Mouse (Mus musculus): ENCODE data around the gene Rgl2. TPM values are rescaled to one million over a fixed set of nuclear protein-coding genes. Genes with fewer than 3 reads are reported as not detected.

Gene Rgl2
- total RNA-seq, 2 experiments from 2014 or later = 74.1 to 75.5 TPM

DNA sequence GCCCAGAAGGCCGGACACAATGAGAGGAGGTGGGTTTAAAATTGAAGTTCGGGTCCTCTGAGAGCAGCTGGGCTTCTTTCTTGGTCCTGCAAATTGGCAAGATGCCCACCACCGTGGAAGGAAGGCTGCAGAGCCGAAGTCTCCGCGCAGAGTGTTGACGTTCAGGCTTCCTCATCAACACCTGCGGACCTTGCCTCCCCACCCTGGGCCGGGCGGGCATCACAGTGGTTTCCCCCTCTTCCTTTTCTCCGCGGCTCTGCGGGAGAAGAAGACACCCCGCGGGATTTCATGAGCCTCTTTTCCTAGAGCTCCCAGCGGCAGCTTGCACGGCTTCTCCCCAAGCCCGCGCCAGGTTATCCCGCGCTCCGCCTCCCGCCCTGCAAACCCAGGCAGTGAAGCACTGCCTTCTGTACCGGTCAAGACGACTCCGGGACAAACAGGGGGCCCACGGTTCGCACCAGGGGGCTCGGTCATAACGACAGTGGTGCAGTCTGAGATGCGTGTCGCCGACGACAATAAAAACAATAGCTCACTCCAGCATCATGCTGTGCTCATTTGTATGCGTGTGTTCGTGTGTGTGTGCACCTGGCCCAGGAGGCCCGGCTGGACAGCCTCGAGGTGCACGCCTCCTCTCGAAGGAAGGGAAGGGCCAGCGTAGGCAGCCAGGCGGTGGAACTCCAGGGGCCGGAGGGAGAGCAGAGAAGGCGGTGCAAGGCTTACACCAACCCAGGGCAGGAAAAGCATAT lies 20.8 kb upstream of the Rgl2 start:
- intact Hi-C loops (cut with DNase I) = no loop called here

DNA sequence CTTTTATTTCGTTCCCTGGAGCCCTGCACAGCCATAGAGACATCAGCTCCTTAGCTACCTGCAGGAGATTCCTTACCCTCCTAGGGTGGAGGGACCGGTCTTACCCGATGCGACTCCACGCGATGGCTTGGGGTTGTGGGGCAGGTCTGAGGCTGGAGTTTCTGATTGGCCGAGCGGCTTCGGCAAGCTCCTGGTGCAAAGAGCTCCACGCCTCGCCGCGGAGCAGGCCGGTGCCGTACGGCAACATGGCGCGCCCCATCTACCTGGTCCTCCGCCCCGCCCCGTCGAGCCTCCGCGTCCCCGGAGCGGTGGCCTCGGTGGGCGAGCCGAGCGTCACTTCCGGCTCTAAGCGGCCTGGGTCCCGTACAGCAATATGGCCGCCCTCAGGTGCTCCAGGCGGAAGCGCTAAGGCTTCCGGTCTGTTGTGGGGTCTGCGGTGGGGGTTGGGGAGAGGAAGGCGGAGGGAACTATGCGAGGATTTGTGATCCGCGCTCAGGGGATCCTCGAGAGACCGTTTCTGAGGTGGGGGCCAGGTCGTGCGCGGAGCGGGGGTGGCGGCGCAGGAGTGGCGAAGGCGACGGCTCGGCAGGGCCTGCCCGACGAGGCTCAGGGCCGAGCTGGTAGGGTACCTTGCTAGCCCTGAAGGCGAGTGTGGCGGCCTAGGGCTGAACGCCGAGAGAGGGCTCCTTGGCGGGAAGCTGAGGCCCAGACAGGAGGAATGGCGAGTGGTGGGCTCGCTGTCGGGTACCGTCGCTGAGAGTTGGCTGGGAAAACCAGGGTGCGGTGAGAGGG lies 20.1 kb upstream of the Rgl2 start, which contains the start of gene Daxx:
TSS of gene Daxx (plus strand) at position 338 of the 792 bp plus-strand sequence.
- intact Hi-C loops (cut with DNase I) = no loop called here
- DNase-seq = peak; percentile 99

More for the DNA sequence above, 20.8 kb upstream of the Rgl2 start:
- DNase-seq = peak; percentile 66

DNA sequence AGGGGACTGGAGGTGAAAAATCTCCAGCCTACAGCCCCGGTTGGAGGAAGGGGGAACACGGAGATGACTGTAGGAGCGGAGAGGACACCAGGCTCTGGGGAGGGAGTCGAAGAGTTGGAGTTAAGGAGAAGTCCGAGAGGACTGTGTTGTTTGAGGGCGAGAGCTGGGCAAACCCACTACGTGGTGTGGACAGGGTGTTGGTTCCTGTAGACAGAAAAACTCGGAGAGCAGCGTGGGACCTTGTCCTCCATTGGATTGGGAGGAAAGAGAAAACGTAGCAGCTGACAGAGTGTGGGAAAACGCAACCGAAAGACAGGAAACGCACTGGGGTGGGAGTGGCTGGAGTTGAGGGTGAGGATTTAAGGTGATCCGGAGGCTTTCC lies 19.5 kb upstream of the Rgl2 start:
- intact Hi-C loops (cut with DNase I) = no loop called here
- no peak for DNase-seq

DNA sequence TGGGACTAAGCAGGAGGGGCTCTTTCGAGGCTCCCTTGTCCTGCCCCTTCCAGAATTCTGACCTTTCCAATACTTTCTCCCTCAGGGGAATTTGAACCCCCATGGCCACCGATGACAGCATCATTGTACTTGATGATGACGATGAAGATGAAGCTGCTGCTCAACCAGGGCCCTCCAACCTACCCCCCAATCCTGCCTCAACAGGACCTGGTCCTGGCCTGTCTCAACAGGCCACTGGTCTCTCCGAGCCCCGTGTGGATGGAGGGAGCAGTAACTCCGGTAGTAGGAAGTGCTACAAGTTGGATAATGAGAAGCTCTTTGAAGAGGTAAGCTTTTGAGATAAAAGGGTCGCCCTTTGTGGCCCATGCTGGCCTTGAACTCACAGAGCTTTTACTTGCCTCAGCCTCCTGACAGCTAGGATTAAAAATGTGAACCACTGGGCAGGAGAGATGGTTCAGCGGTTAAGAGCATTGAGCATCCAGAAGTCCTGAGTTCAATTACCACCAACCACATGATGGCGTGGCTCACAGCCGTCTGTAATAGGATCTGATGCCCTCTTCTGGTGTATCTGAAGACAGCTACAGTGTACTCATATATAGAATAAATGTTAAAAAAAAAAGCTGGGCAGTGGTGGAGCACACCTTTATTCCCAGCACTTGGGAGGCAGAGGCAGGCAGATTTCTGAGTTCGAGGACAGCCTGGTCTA lies 18.8 kb upstream of the Rgl2 start:
- intact Hi-C loops (cut with DNase I) = no loop called here
- no peak for DNase-seq

DNA sequence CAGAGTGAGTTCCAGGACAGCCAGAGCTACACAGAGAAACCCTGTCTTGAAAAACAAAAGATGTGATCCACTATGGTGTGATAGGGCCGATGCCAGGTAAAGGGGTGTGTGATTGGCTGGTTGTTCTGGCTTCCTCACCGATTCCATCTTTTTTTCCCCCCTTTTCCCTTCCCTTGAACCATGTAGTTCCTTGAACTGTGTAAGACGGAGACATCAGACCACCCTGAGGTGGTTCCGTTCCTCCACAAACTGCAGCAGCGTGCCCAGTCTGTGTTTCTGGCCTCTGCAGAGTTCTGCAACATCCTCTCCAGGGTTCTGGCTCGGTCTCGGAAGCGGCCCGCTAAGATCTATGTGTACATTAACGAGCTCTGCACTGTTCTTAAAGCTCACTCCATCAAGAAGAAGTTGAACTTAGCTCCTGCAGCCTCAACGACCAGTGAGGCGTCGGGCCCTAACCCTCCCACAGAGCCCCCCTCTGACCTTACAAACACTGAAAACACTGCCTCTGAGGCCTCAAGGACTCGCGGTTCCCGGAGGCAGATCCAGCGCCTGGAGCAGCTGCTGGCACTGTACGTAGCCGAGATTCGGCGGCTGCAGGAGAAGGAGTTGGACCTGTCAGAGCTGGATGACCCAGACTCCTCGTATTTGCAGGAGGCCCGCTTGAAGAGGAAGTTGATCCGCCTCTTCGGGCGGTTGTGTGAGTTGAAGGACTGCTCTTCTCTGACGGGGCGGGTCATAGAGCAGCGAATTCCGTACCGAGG lies 18.1 kb upstream of the Rgl2 start:
- no peak for DNase-seq
- intact Hi-C loops (cut with DNase I) = no loop called here

DNA sequence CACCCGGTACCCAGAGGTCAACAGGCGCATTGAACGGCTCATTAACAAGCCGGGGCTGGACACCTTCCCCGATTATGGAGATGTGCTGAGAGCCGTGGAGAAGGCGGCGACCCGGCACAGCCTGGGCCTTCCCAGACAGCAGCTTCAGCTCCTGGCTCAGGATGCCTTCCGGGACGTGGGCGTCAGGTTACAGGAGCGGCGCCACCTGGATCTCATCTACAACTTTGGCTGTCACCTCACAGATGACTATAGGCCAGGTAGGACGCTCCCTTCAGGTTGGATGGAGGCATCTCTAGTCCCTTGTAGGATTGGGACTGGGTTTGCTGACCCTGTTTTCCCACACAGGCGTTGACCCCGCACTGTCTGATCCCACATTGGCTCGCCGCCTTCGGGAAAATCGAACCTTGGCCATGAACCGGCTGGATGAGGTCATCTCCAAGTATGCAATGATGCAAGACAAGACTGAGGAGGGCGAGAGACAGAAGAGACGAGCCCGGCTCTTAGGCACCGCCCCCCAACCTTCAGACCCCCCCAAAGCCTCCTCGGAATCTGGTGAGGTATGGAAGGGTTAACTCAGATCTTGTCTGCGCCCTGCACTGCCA lies 17.4 kb upstream of the Rgl2 start:
- no peak for DNase-seq
- intact Hi-C loops (cut with DNase I) = no loop called here

DNA sequence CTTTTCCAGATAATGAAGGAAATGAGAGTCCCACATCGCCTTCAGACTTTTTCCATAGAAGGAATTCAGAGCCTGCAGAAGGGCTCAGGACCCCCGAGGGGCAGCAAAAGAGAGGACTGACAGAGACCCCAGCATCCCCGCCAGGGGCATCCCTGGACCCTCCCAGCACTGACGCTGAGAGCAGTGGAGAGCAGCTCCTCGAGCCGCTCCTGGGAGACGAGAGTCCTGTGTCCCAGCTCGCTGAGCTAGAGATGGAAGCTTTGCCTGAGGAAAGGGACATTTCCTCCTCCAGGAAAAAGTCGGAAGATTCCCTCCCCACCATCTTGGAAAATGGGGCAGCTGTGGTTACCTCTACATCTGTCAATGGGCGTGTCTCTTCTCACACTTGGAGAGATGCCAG lies 16.1 kb upstream of the Rgl2 start:
- no peak for DNase-seq
- intact Hi-C loops (cut with DNase I) = no loop called here

DNA sequence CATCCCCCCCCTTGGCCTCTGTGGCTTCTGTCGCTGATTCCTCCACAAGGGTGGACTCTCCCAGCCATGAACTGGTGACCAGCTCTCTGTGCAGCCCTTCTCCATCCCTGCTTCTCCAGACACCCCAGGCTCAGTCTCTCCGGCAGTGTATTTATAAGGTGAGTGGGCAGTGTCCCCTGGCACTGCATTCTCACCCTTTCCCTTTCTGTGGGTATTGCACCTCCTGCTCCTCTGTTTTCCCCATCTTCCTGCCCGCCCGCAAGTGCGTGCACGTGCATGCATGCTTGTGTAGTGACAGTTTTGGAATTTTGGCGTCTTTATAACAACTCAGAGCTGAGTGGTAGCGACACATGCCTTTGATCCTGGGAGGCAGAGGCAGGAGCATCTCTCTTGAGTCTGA lies 15.4 kb upstream of the Rgl2 start:
- intact Hi-C loops (cut with DNase I) = no loop called here
- DNase-seq = no peak

DNA sequence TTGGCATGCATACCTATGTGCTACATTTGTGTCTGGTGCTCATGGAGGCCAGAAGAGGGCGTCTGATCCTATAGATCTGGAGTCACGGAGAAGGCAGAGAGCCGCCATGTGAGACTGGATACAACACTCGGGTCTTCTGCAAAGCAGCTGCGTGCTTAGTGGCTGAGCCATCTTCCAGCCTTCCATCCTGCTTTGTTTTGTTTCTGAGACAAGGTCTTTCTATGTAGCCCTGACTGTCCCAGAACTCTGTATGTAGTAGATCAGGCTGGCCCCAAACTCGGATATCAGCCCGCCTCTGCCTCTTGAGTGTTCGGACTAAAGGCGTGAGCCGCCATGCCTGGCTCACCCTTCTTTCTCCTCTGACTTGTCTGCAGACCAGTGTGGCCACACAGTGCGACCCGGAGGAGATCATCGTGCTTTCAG lies 14.4 kb upstream of the Rgl2 start:
- intact Hi-C loops (cut with DNase I) = no loop called here
- no peak for DNase-seq

DNA sequence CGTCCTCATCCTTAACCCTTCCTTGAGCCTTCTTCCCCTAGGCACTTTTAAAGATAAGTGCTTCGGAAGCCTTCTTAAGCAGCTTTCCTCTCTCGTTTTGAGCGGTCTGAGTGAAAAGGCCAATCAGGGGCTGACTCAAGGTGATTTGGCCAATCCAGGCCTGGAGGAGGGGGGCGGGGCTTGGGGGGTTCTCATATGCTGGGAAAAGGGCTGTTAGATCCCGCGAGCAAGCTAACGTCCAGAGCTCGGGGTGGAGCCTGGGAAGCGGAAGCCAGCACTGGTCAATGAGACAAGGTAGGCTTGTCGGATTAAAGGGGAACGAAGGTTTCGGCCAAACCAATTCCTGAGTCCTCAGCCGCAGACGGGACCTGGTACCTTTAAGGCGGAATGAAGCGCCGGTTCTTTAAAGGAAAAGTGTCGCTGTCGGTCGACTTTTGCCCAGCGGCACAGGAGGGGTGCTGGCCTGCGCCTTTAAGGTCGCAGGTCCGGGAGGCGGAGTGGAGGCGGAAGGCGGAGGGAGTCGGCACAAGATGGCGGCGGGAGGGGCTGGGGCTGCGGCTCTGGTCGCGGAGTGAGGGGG lies 13.6 kb upstream of the Rgl2 start, which contains the start of the genes Tapbp and Zbtb22:
TSS of gene Tapbp (plus strand) at position 229 of the 580 bp plus-strand sequence.
TSS of gene Zbtb22 (plus strand) at position 234 of the 580 bp plus-strand sequence.
- intact Hi-C loops (cut with DNase I) = no loop called here
- peak; percentile 99 for DNase-seq

DNA sequence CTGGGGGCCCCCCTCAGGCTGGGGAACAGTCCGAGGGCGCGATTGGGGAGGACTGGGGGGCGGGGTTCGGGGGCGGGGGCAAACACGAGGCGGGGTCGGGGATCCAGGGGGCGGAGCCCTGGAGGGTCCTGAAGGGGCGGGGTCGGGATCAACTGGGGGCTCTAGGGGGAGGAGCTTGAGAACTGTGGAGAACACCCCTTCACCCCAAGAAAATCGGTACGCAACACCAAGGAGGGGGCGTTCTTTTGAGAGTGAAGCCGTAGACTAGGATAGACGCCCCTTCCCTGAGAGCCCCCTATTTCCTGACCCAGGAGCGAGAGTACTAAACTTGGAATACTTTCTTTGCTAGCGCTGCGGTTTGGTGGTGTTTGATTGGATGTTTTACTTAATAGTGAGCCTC lies 13.0 kb upstream of the Rgl2 start:
- DNase-seq = no peak
- intact Hi-C loops (cut with DNase I) = no loop called here

DNA sequence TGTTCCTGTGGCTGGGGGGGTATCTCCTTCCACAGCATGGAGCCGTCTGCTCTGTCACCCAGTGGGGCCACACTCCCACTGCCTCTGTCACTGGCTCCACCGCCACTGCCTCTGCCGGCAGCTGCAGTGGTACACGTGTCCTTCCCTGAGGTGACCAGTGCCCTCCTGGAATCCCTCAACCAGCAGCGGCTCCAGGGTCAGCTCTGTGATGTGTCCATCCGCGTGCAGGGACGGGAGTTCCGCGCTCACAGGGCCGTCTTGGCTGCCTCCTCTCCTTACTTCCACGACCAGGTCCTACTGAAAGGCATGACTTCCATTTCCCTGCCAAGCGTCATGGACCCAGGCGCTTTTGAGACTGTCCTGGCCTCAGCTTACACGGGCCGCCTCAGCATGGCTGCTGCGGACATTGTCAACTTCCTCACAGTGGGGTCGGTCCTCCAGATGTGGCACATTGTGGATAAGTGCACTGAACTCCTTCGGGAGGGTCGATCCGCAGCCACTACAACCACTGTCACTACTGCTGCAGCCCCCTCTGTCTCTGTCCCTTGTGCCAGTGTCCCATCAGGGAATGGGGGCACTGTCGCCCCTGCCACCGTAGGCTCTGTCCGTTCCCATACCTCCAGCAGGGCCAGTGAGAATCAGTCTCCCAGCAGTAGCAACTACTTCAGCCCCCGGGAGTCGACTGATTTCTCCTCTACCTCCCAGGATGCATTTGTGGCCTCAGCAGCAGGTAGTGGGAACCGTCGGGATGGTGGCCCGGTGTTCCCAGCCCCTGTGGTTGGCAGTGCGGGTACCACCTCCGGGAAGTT lies 12.3 kb upstream of the Rgl2 start:
- intact Hi-C loops (cut with DNase I) = no loop called here
- DNase-seq = no peak

DNA sequence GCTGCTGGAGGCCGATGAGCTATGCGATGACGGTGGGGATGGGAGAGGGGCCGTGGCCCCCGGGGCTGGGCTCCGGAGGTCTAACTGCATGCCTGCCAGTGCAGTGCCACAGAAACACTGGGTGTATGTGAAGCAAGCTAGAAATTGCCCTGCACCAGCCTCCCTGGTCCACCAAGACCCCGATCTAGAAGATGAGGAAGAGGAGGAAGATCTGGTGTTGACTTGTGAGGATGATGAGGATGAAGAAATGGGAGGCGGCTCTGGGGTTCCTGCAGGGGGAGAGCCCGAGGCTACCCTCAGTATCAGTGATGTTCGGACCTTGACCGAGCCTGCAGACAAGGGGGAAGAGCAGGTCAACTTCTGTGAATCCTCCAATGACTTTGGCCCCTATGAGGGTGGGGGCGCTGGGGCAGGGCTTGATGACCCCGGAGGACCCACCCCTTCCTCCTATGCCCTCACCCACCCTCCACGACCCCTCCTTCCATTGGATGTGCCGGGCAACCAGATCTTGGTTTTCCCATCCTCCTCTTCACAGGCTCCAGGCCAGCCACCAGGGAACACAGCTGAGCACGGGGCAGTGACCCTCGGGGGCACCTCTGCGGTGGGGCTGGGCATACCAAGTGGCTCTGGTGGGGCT lies 11.6 kb upstream of the Rgl2 start:
- no peak for DNase-seq

DNA sequence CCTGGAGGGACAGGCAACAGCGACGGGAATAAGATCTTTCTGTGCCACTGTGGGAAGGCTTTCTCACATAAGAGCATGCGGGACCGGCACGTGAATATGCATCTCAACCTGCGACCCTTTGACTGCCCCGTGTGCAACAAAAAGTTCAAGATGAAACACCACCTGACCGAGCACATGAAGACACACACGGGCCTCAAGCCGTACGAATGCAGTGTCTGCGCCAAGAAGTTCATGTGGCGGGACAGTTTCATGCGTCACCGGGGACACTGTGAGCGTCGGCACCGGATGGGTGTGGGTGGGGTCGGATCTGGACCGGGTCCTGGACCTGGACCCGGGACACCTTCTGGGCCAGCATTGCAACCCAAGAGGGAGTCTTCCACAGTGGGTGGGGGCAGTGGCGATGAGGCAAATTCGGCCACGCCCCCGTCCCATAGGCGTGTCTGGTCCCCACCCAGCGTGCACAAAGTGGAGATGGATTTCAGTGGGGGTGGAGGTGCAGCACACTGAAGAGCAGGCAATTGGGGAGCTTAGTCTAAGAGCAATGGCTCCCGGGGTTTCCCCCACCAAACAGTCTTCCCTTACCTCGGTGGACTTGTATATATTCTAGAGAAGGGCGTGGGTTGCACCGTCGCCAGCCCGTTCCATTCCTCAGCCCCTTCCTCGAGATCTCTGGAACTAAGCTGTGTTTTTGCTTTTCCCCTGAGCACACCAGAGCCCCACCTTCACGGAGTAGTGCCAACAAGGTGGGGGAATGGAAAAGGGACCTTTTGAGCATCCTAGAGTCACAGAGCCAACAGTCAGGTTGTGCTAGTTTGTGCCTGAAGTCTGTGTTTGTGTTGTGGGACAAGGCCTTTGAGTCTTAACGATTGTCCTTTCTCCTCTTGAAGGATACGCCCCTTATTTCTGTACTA lies 10.8 kb upstream of the Rgl2 start:
- intact Hi-C loops (cut with DNase I) = no loop called here

More for the DNA sequence above, 11.6 kb upstream of the Rgl2 start:
- intact Hi-C loops (cut with DNase I) = no loop called here

DNA sequence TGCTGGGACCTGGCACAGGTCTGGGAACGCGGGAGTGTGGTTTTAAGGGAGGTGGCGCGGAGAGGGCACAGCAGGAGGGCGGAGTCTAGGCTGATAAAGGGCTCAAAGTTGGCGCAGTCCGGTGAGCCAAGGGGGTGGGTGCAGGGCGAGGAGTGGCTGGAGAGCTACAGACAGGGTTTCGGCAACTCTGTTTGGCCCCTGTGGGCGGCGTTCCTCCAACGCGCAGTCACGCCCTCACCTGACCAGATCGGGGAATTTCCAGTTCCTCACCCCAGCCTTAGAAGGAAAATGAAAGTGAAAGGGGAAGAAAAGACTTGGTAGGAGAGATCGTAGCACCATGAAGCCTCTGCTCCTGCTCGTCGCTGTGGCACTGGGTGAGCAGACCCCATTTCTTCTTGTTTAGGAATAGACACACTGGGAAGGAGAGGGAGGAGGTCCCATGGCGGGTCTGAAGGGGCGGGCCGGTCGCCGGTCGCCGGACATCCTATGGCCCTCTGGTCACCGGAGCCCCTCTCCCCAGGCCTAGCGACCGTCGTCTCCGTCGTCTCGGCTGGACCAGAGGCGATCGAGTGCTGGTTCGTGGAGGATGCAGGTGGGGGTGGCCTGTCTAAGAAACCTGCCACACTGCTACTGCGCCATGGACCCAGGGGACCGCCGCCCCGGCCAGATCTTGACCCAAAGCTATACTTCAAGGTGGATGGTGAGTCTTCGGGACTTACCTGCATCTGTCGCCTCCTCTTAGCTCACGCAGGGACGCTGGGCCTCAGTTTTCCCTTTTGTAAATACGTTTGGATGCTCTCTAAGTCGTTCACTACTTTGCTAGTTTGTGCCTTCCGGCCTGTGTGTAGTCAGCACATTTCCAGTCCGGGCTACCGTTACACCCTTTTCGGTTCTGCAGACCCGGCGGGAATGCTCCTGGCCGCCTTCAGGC lies 9.7 kb upstream of the Rgl2 start:
- DNase-seq = peak; percentile 59
- intact Hi-C loops (cut with DNase I) = no loop called here

More for the DNA sequence above, 10.8 kb upstream of the Rgl2 start:
- no peak for DNase-seq

Measured in left cerebral cortex, postnatal 4 days (tissue).